Mouse (Mus musculus): ENCODE data around the gene Gm10134. TPM values are rescaled to one million over a fixed set of nuclear protein-coding genes. Genes with fewer than 3 reads are reported as not detected.
A peak's percentile ranks its signal among the peaks of the same experiment; 100 is the strongest.

Gene Gm10134
- polyA plus RNA-seq, 1 experiment from 2014 or later, result 1.2 TPM

DNA sequence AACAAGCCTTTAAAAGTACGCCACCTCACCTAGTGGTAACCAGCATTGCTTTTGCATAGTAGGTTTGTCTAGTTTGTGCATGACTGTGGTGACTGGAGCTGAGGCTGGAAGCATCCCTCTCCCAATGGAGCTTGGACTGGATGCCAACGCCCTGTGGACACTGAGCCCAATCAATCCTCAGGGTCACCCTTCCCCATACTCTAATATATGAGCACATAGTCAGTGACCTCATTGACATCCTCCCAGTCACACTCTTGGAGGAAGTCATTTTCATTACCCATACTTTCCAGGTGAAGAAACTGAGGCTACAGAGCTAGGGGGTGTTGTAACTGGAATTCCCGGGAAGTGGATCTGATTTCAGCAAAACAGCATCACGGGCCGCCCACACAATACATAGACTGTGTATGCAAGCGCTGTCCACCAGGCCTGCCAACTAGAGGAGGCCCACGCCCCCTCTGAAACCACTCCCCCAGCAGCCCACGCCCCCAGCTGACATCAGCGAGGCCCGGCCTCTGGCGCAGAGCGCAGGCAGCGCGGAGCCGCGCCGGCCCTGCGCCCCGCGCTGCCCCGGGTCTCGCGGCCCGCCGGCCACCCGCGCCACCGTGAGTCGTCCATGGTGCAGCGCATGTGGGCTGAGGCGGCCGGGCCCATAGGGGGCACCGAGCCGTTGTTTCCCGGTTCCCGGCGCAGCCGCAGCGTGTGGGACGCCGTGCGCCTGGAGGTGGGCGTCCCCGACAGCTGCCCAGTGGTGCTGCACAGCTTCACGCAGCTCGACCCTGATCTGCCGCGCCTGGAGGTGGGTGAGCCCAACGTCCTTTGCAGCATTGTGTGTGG lies 27.3 kb downstream of the Gm10134 start:
- DNase-seq (peak; percentile 93), ATAC-seq (ENCODE audit: insufficient read depth) (peak; percentile 95)
- no peaks in the 10 kb centered on the region for H3K9me3 ChIP-seq (ENCODE audit: low read depth, low read length)
- H3K27me3 ChIP-seq (ENCODE audit: insufficient read depth, low read length), result no peaks in the 10 kb centered on the region
- H3K4me1 ChIP-seq (ENCODE audit: insufficient read depth), result peaks cover 23% of the 10 kb centered on the region
- peak; percentile 40 for TF ChIP-seq CTCF (IDR thresholded peaks at IDR 0.05; ENCODE audit: low read depth)
- peak overlapping the region; percentile 61 for H3K4me3 ChIP-seq (ENCODE audit: low read depth, low read length)
- H3K4me2 ChIP-seq, result peak overlapping the region; percentile 77
- 4% methylated on average over 45 of the region's 49 CpGs for WGBS
- H3K36me3 ChIP-seq (ENCODE audit: insufficient read depth), result no peaks in the 10 kb centered on the region
- H3K9ac ChIP-seq, result peak overlapping the region; percentile 67
- H3K27ac ChIP-seq (ENCODE audit: low read depth), result peak overlapping the region; percentile 37

GRCm38 (mm10) chr2:28533901-28534435 lies 28.1 kb downstream of the Gm10134 start:
- Histone ChIP-seq H3K36me3 (ENCODE audit: insufficient read depth) (no peaks in the 10 kb centered on the region), H3K9me3 (ENCODE audit: low read depth, low read length) (no peaks in the 10 kb centered on the region), H3K27ac (ENCODE audit: low read depth) (peak overlapping the region; percentile 37), H3K27me3 (ENCODE audit: insufficient read depth, low read length) (no peaks in the 10 kb centered on the region), H3K4me1 (ENCODE audit: insufficient read depth) (peaks cover 25% of the 10 kb centered on the region), H3K9ac (peak overlapping the region; percentile 67), H3K4me2 (peak overlapping the region; percentile 77), H3K4me3 (ENCODE audit: low read depth, low read length) (peak overlapping the region; percentile 61)
- DNase-seq, result no peak
- ATAC-seq (ENCODE audit: insufficient read depth), result no peak
- TF ChIP-seq CTCF (IDR thresholded peaks at IDR 0.05; ENCODE audit: low read depth), result no peak
- WGBS, result 55% methylated on average over 7 of the region's 7 CpGs

GRCm38 (mm10) chr2:28534436-28535262 lies 28.8 kb downstream of the Gm10134 start:
- WGBS, result 39% methylated on average over 11 of the region's 11 CpGs
- Histone ChIP-seq H3K4me1 (ENCODE audit: insufficient read depth) (peaks cover 31% of the 10 kb centered on the region), H3K4me2 (peak overlapping the region; percentile 77), H3K36me3 (ENCODE audit: insufficient read depth) (no peaks in the 10 kb centered on the region), H3K9ac (0 out of 2 replicates have a peak overlapping the region, but pooled peaks have one; percentile 0), H3K4me3 (ENCODE audit: low read depth, low read length) (peak overlapping the region; percentile 61), H3K9me3 (ENCODE audit: low read depth, low read length) (no peaks in the 10 kb centered on the region), H3K27me3 (ENCODE audit: insufficient read depth, low read length) (no peaks in the 10 kb centered on the region), H3K27ac (ENCODE audit: low read depth) (peak overlapping the region; percentile 37)
- DNase-seq, result peak; percentile 53
- no peak for TF ChIP-seq CTCF (IDR thresholded peaks at IDR 0.05; ENCODE audit: low read depth)
- peak; percentile 9; the same call in 1 of the 2 replicates for ATAC-seq (ENCODE audit: insufficient read depth)

- TF ChIP-seq CTCF (IDR thresholded peaks at IDR 0.05; ENCODE audit: low read depth), result no peak
- H3K4me1 ChIP-seq (ENCODE audit: insufficient read depth), result peaks cover 36% of the 10 kb centered on the region
- ATAC-seq (ENCODE audit: insufficient read depth), result no peak
- 31% methylated on average over 4 of the region's 4 CpGs for WGBS
- 0 out of 2 replicates have a peak overlapping the region, but pooled peaks have one; percentile 0 for H3K9ac ChIP-seq
- H3K27ac ChIP-seq (ENCODE audit: low read depth), result peak overlapping the region; percentile 37; the same call in 1 of the 2 replicates
- H3K9me3 ChIP-seq (ENCODE audit: low read depth, low read length), result no peaks in the 10 kb centered on the region
- H3K36me3 ChIP-seq (ENCODE audit: insufficient read depth), result no peaks in the 10 kb centered on the region
- H3K4me2 ChIP-seq, result peak overlapping the region; percentile 77
- no peak for DNase-seq
- H3K4me3 ChIP-seq (ENCODE audit: low read depth, low read length), result peak overlapping the region; percentile 10; the same call in 1 of the 2 replicates
- no peaks in the 10 kb centered on the region for H3K27me3 ChIP-seq (ENCODE audit: insufficient read depth, low read length)
These were observed 29.3 kb downstream of the Gm10134 start for GRCm38 (mm10) chr2:28535263-28535540.

- no peaks in the 10 kb centered on the region for H3K27me3 ChIP-seq (ENCODE audit: insufficient read depth, low read length)
- WGBS, result 31% methylated on average over 7 of the region's 7 CpGs
- no peak for ATAC-seq (ENCODE audit: insufficient read depth)
- H3K4me1 ChIP-seq (ENCODE audit: insufficient read depth), result peaks cover 36% of the 10 kb centered on the region
- H3K4me2 ChIP-seq, result peak overlapping the region; percentile 77
- no peak for TF ChIP-seq CTCF (IDR thresholded peaks at IDR 0.05; ENCODE audit: low read depth)
- peak overlapping the region; percentile 37; the same call in 1 of the 2 replicates for H3K27ac ChIP-seq (ENCODE audit: low read depth)
- no peaks in the 10 kb centered on the region for H3K36me3 ChIP-seq (ENCODE audit: insufficient read depth)
- no peak overlapping the region for H3K9ac ChIP-seq
- peak; percentile 73 for DNase-seq
- H3K9me3 ChIP-seq (ENCODE audit: low read depth, low read length), result no peaks in the 10 kb centered on the region
- peak overlapping the region; percentile 10; the same call in 1 of the 2 replicates for H3K4me3 ChIP-seq (ENCODE audit: low read depth, low read length)
These were observed 29.8 kb downstream of the Gm10134 start for GRCm38 (mm10) chr2:28535650-28536049.

DNA sequence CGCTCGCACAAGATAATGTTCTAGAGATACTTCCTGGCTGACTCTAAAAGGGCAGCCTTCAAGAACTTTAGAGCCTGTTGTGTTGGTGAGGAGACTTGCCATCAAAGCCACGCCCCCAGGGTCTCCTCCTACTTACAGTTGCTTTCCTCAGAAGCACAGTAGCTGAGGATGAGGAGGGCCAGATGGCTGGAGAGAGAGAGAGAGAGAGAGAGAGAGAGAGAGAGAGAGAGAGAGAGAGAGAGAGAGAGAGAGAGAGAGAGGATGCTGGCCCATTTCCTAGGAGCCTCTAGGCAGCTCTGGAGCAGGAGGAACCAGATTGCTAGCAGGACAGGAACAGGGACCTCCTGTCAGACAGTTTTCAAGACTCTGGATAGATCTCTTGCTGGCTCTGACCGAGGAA lies 30.3 kb downstream of the Gm10134 start:
- H3K27me3 ChIP-seq (ENCODE audit: insufficient read depth, low read length), result no peaks in the 10 kb centered on the region
- DNase-seq (peak; percentile 81), ATAC-seq (ENCODE audit: insufficient read depth) (peak; percentile 14; the same call in 1 of the 2 replicates)
- H3K27ac ChIP-seq (ENCODE audit: low read depth), result peak overlapping the region; percentile 37; the same call in 1 of the 2 replicates
- H3K4me1 ChIP-seq (ENCODE audit: insufficient read depth), result peaks cover 36% of the 10 kb centered on the region
- peak overlapping the region; percentile 77 for H3K4me2 ChIP-seq
- WGBS, result 34% methylated on average over 4 of the region's 4 CpGs
- no peaks in the 10 kb centered on the region for H3K36me3 ChIP-seq (ENCODE audit: insufficient read depth)
- no peak overlapping the region for H3K9ac ChIP-seq
- H3K9me3 ChIP-seq (ENCODE audit: low read depth, low read length), result no peaks in the 10 kb centered on the region
- no peak overlapping the region for H3K4me3 ChIP-seq (ENCODE audit: low read depth, low read length)
- no peak for TF ChIP-seq CTCF (IDR thresholded peaks at IDR 0.05; ENCODE audit: low read depth)
